Mouse (Mus musculus) cortical plate, adult 2 months (tissue): Measurements from ENCODE around the gene Sft2d1.

Source experiments
- CTCF ChIP-seq: fragments of 200-500 bp; IDR thresholded peaks from 2 replicates; pipeline ENCODE4 v1.5.1; 2011; ENCODE audit warnings: mild to moderate bottlenecking, control low read depth, low read length; ENCODE audit not compliant: insufficient read depth; ENCODE audit errors: extremely low read depth
- POLR2A ChIP-seq: fragments of 200-500 bp; IDR thresholded peaks from 2 replicates; pipeline ENCODE4 v1.6.1; 2011; ENCODE audit warnings: mild to moderate bottlenecking, low read length, control low read depth; ENCODE audit not compliant: insufficient read depth; ENCODE audit errors: extremely low read depth

DNA sequence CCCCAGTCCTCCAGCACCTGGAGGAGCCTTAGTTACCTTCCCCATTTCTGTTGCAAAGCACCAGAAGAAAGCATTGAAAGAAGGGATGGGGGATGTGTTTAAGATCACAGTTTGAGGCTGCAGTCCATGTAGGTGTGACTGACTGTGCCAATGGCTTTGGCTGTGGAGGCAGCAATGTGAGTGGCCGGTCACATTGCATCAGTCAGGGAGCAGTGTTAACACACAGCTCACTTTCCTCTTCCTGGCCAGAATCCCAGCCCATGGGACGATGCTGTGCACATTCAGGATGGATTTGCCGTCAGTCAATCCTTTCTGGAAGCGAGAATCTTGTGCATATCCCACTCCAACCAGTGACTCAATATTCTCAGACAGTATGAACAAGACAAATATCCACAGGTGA lies 38.0 kb downstream of the Sft2d1 start:
- TF ChIP-seq POLR2A = no peak
- TF ChIP-seq CTCF = no peak
